Mouse (Mus musculus): Measurements from ENCODE around the gene Tram1l1.

GRCm38 (mm10) chr3:124357533-124357932, 36.9 kb downstream of the Tram1l1 start:
- TF ChIP-seq CTCF (IDR thresholded peaks at IDR 0.05; ENCODE audit: low read depth) (no peak), EP300 (IDR thresholded peaks at IDR 0.05; ENCODE audit: low read depth) (no peak)
